Mouse (Mus musculus): ENCODE results near the gene Tmem14a. TPM values are rescaled to one million over a fixed set of nuclear protein-coding genes. Genes with fewer than 3 reads are reported as not detected.

The Tmem14a gene
- polyA plus RNA-seq, 1 experiment, result 1.3 TPM

DNA sequence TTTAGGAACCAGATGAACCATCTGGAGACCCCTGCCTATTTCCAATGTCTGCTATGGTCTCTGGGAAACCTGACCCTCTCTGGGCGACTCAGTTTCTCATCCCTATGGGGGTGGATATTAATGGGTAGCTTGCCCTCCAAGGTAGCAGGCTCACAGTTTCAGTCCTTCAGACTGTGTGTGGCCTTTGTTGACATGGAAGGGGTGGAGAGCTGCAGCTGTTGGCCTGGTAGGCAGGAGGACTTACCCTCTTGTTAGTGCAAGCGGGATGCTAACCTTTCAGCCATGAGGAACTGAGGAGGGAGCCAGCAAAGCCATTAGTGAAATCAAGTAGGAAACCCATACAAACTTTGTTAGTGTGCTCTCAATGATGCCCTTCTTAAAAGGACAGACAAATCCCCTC, 12.0 kb downstream of the Tmem14a start:
- Histone ChIP-seq H3K27me3 (ENCODE audit: control insufficient read depth, insufficient read depth, low read length) (no peaks in the 10 kb centered on the region), H3K4me1 (ENCODE audit: control insufficient read depth, insufficient read depth, insufficient read length) (no peaks in the 10 kb centered on the region), H3K27ac (ENCODE audit: insufficient read depth, low read length) (no peak overlapping the region), H3K36me3 (ENCODE audit: control insufficient read depth, insufficient read depth, low read length) (no peaks in the 10 kb centered on the region), H3K4me3 (ENCODE audit: extremely low read depth, insufficient read depth, insufficient read length) (no peak overlapping the region)
- 94% methylated on average over 2 of the region's 2 CpGs for WGBS
- DNase-seq (ENCODE audit: low read depth in 1 of 2, low spot score in 2 of 2), result no peak
- TF ChIP-seq CTCF (IDR thresholded peaks at IDR 0.05; ENCODE audit: extremely low read depth, insufficient read depth, insufficient read length, insufficient replicate concordance), result no peak
- no peak for TF ChIP-seq POLR2A (IDR thresholded peaks at IDR 0.05; ENCODE audit: low read depth, low read length)

- Histone ChIP-seq H3K36me3 (ENCODE audit: control insufficient read depth, insufficient read depth, low read length) (no peaks in the 10 kb centered on the region), H3K27ac (ENCODE audit: insufficient read depth, low read length) (no peak overlapping the region), H3K4me3 (ENCODE audit: extremely low read depth, insufficient read depth, insufficient read length) (no peak overlapping the region), H3K4me1 (ENCODE audit: control insufficient read depth, insufficient read depth, insufficient read length) (no peaks in the 10 kb centered on the region), H3K27me3 (ENCODE audit: control insufficient read depth, insufficient read depth, low read length) (no peaks in the 10 kb centered on the region)
- no peak for DNase-seq (ENCODE audit: low read depth in 1 of 2, low spot score in 2 of 2)
- 86% methylated on average over 5 of the region's 5 CpGs for WGBS
- no peak for TF ChIP-seq POLR2A (IDR thresholded peaks at IDR 0.05; ENCODE audit: low read depth, low read length)
- TF ChIP-seq CTCF (IDR thresholded peaks at IDR 0.05; ENCODE audit: extremely low read depth, insufficient read depth, insufficient read length, insufficient replicate concordance), result no peak
Observed at GRCm38 (mm10) chr1:21231744-21232464, 13.5 kb downstream of the Tmem14a start.

DNA sequence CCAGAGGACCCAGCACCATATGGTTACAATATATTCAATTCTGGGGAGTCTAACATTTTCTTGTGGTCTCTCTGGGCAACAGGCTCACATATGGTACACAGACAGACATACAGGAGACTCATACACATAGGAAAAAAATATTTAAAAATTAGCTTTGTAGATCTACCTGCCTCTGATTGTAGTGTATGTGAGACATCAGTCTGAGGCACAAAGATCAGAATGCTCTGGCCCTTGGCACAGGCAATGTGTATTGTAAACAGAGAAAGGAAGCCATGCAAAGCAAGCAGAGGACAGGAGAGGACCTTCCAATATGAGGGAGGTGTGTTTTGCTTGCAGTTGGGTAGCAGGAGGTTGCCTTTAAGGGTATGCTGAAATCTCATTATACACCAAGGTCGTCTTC, 14.1 kb downstream of the Tmem14a start:
- no peaks in the 10 kb centered on the region for H3K36me3 ChIP-seq (ENCODE audit: control insufficient read depth, insufficient read depth, low read length)
- TF ChIP-seq CTCF (IDR thresholded peaks at IDR 0.05; ENCODE audit: extremely low read depth, insufficient read depth, insufficient read length, insufficient replicate concordance) (no peak), POLR2A (IDR thresholded peaks at IDR 0.05; ENCODE audit: low read depth, low read length) (no peak)
- no peak overlapping the region for H3K4me3 ChIP-seq (ENCODE audit: extremely low read depth, insufficient read depth, insufficient read length)
- H3K4me1 ChIP-seq (ENCODE audit: control insufficient read depth, insufficient read depth, insufficient read length), result no peaks in the 10 kb centered on the region
- H3K27ac ChIP-seq (ENCODE audit: insufficient read depth, low read length), result no peak overlapping the region
- WGBS, result 87% methylated on average over 1 of the region's 1 CpGs
- H3K27me3 ChIP-seq (ENCODE audit: control insufficient read depth, insufficient read depth, low read length), result no peaks in the 10 kb centered on the region
- no peak for DNase-seq (ENCODE audit: low read depth in 1 of 2, low spot score in 2 of 2)

DNA sequence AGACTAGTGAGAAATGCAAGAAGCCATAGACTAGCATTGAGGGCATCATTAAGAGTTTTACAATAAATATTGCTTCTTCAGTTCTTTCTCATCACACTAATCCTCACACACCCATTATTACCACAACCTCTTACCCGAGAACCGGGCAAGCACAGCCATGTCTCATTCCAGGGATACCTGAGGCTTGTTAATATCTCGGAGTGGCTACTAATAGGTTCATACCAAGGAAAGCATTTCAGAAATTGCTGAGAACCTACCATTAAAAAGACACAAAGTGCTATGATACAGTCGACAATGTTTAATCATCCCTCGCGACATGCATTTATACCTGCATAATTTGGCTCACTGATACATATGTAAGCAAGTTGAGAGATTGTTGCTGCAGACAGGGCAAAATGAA, 17.0 kb downstream of the Tmem14a start:
- Histone ChIP-seq H3K4me1 (ENCODE audit: control insufficient read depth, insufficient read depth, insufficient read length) (no peaks in the 10 kb centered on the region), H3K4me3 (ENCODE audit: extremely low read depth, insufficient read depth, insufficient read length) (no peak overlapping the region), H3K27ac (ENCODE audit: insufficient read depth, low read length) (no peak overlapping the region), H3K27me3 (ENCODE audit: control insufficient read depth, insufficient read depth, low read length) (no peaks in the 10 kb centered on the region), H3K36me3 (ENCODE audit: control insufficient read depth, insufficient read depth, low read length) (no peaks in the 10 kb centered on the region)
- no peak for DNase-seq (ENCODE audit: low read depth in 1 of 2, low spot score in 2 of 2)
- TF ChIP-seq POLR2A (IDR thresholded peaks at IDR 0.05; ENCODE audit: low read depth, low read length), result no peak
- no peak for TF ChIP-seq CTCF (IDR thresholded peaks at IDR 0.05; ENCODE audit: extremely low read depth, insufficient read depth, insufficient read length, insufficient replicate concordance)
- 92% methylated on average over 6 of the region's 6 CpGs for WGBS

GRCm38 (mm10) chr1:21239911-21240898, 21.8 kb downstream of the Tmem14a start, which contains the start of gene Gsta3:
Gene Gsta3 (plus strand): TSS chr1:21240589.
- Histone ChIP-seq H3K4me3 (ENCODE audit: extremely low read depth, insufficient read depth, insufficient read length) (no peak within 1 kb of the TSS), H3K4me1 (ENCODE audit: control insufficient read depth, insufficient read depth, insufficient read length) (no peaks in the 10 kb centered on the region), H3K27ac (ENCODE audit: insufficient read depth, low read length) (no peak within 1 kb of the TSS), H3K36me3 (ENCODE audit: control insufficient read depth, insufficient read depth, low read length) (no peaks in the 10 kb centered on the region), H3K27me3 (ENCODE audit: control insufficient read depth, insufficient read depth, low read length) (no peaks in the 10 kb centered on the region)
- DNase-seq (ENCODE audit: low read depth in 1 of 2, low spot score in 2 of 2), result no peak
- no peak for TF ChIP-seq POLR2A (IDR thresholded peaks at IDR 0.05; ENCODE audit: low read depth, low read length)
- TF ChIP-seq CTCF (IDR thresholded peaks at IDR 0.05; ENCODE audit: extremely low read depth, insufficient read depth, insufficient read length, insufficient replicate concordance), result no peak
- WGBS, result 74% methylated on average over 8 of the region's 8 CpGs

GRCm38 (mm10) chr1:21241096-21241495, 22.7 kb downstream of the Tmem14a start:
- no peak for TF ChIP-seq CTCF (IDR thresholded peaks at IDR 0.05; ENCODE audit: extremely low read depth, insufficient read depth, insufficient read length, insufficient replicate concordance)
- TF ChIP-seq POLR2A (IDR thresholded peaks at IDR 0.05; ENCODE audit: low read depth, low read length), result no peak
- no peaks in the 10 kb centered on the region for H3K4me1 ChIP-seq (ENCODE audit: control insufficient read depth, insufficient read depth, insufficient read length)
- no peak overlapping the region for H3K4me3 ChIP-seq (ENCODE audit: extremely low read depth, insufficient read depth, insufficient read length)
- H3K27ac ChIP-seq (ENCODE audit: insufficient read depth, low read length), result no peak overlapping the region
- WGBS, result 87% methylated on average over 1 of the region's 1 CpGs
- no peaks in the 10 kb centered on the region for H3K27me3 ChIP-seq (ENCODE audit: control insufficient read depth, insufficient read depth, low read length)
- DNase-seq (ENCODE audit: low read depth in 1 of 2, low spot score in 2 of 2), result no peak
- no peaks in the 10 kb centered on the region for H3K36me3 ChIP-seq (ENCODE audit: control insufficient read depth, insufficient read depth, low read length)
